Mouse (Mus musculus) lung, postnatal 25 days (tissue): ENCODE data around the gene Cxcl12.

ENCODE experiments used
- DNase-seq: peaks from one replicate; pipeline ENCODE4 v3.0.0; 2022; ENCODE audit warnings: low spot score

Cxcl12 gene

GRCm38 (mm10) chr6:117175113-117175793 is 6.9 kb downstream of the Cxcl12 start:
- no peak for DNase-seq

GRCm38 (mm10) chr6:117176406-117176805 is 8.1 kb downstream of the Cxcl12 start:
- no peak for DNase-seq

GRCm38 (mm10) chr6:117180303-117180702 is 12.0 kb downstream of the Cxcl12 start:
- no peak for DNase-seq

GRCm38 (mm10) chr6:117185381-117185780 is 17.0 kb downstream of the Cxcl12 start:
- DNase-seq: no peak

GRCm38 (mm10) chr6:117190453-117190852 is 22.1 kb downstream of the Cxcl12 start:
- no peak for DNase-seq

- DNase-seq: no peak
Measured at GRCm38 (mm10) chr6:117191741-117192140, 23.4 kb downstream of the Cxcl12 start.

- DNase-seq: no peak
Measured at GRCm38 (mm10) chr6:117192678-117193077, 24.3 kb downstream of the Cxcl12 start.

GRCm38 (mm10) chr6:117195270-117195669 is 26.9 kb downstream of the Cxcl12 start:
- no peak for DNase-seq

GRCm38 (mm10) chr6:117198871-117199270 is 30.5 kb downstream of the Cxcl12 start:
- no peak for DNase-seq

- DNase-seq: no peak
Measured at GRCm38 (mm10) chr6:117199718-117200117, 31.4 kb downstream of the Cxcl12 start.

GRCm38 (mm10) chr6:117200916-117201315 is 32.6 kb downstream of the Cxcl12 start:
- DNase-seq: peak; percentile 16

GRCm38 (mm10) chr6:117201396-117201795 is 33.1 kb downstream of the Cxcl12 start:
- no peak for DNase-seq

GRCm38 (mm10) chr6:117201859-117202258 is 33.5 kb downstream of the Cxcl12 start:
- no peak for DNase-seq

GRCm38 (mm10) chr6:117202856-117203400 is 34.6 kb downstream of the Cxcl12 start:
- no peak for DNase-seq

GRCm38 (mm10) chr6:117204112-117204511 is 35.8 kb downstream of the Cxcl12 start:
- DNase-seq: no peak

- DNase-seq: no peak
Measured at GRCm38 (mm10) chr6:117206834-117207233, 38.5 kb downstream of the Cxcl12 start.

- no peak for DNase-seq
Measured at GRCm38 (mm10) chr6:117207289-117207688, 39.0 kb downstream of the Cxcl12 start.

- DNase-seq: no peak
Measured at GRCm38 (mm10) chr6:117210086-117210485, 41.8 kb downstream of the Cxcl12 start.

- no peak for DNase-seq
Measured at GRCm38 (mm10) chr6:117210536-117210935, 42.2 kb downstream of the Cxcl12 start.

- no peak for DNase-seq
Measured at GRCm38 (mm10) chr6:117214506-117214905, 46.2 kb downstream of the Cxcl12 start.

- no peak for DNase-seq
Measured at GRCm38 (mm10) chr6:117218442-117219299, 50.3 kb downstream of the Cxcl12 start.

- DNase-seq: no peak
Measured at GRCm38 (mm10) chr6:117219300-117219680, 51.0 kb downstream of the Cxcl12 start.

- no peak for DNase-seq
Measured at GRCm38 (mm10) chr6:117219911-117220481, 51.7 kb downstream of the Cxcl12 start.
